Mouse (Mus musculus): Measurements from ENCODE around the gene Cpt1b.

Gene Cpt1b

DNA sequence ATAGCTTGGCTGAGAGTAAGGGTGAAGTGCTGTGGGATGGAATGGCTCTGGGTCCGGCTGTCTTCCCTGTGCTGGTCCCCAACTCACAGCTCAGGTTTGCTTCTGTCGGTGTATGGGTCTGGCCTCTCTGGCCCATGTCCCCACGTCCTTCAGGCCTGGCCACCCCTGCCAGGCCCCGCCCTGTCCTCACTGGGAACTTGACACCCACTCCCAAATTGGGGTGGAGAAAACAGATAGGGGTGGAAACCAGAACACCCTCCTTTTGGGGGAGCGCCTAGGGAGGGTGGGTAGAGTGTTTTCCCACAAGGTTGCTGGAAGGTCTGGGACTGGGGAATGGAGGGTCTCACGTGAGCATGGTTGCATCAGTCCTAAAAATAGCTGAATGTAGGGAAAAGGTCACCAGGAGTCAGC is at the start of gene Cpt1b:
TSS of gene Cpt1b (minus strand) at position 153 of the 411 bp plus-strand sequence.
- no peak for DNase-seq (ENCODE audit: low spot score)

DNA sequence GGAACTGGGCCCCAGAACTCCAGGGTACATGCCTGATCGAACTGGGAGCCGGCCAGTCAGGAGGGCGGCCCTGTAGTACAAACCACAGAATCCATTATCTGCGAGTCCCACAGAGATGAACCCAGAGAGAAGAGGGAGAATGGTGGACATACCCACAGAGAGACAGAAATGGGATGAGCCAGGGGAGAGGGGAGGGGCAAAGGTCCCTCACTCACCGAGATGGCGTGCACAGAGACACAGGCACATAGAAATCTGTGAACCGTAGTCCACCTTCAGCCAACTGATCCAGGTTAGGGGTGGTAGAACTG is 49.6 kb upstream of the Cpt1b start:
- DNase-seq (ENCODE audit: low spot score), result no peak

DNA sequence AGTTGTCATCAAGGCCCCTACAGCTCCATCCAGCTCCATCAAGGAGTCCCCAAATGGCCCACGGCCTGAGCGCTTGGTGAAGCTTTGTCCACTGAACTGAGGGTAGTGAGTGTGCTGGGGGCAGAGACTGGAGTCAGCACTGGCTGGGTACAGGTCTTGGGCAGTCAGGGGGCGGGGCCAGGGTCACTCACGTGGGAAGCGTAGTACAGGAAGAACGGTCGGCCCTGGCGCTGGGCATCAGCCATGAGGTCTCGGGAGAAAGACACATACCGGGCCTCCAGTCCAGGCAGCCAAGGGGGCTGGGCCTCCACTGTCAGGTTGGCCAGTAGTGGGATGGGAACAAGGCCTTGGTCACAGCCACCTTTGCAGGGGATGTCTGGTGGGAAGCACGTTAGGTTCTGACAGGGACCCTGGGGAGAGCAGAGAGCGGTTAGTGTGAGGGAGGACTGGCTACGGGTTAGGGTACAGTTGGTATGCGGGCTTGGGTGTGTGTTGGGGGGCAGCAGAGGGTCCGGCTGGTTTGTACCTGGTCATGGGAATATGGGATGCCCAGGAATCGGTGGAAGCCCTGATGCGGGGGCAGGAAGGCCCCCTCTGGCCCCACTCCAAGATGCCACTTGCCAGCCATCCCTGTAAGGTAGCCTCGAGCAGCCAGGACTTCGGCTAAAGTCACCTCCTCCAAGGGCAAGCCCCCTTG is 49.1 kb upstream of the Cpt1b start:
- DNase-seq (ENCODE audit: low spot score), result no peak

DNA sequence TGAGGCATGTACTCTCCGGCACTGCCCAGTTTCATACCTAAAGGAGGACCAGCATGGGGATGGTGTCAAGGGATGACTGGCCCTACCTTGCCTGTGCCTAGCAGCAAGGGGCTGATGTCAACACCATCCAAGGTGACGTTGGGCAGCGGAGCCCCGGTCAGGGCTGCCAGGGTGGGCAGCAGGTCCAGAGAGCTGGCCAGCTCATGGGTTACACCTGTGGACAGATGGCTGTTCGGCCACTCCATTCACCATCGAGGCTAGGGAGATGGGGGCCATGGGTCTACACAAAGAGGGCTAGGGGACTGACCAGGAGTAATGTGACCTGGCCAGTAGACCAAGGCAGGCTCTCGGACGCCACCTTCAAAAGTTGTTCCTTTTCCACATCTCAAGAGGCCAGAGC is 48.3 kb upstream of the Cpt1b start:
- DNase-seq (ENCODE audit: low spot score), result no peak

DNA sequence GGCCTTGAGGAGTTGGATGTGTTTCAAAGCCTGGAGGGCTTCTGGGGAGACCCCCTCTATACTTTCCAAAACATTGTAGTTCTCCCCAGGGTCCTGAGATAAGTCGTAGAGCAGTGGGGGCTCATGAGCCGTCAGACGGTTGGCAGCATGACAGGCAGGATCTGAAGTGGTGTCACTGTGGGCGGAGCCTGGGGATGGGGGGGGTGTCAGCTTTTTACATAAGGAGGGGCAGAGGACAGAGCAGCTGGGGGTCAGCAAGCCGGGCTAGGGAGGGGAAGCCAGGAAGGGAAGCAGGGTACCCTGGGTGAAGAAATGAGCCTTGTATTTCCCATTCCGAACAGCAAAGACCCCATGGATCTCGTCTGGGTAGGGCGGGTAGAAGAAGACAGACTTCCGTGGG is 47.7 kb upstream of the Cpt1b start:
- DNase-seq (ENCODE audit: low spot score), result no peak

DNA sequence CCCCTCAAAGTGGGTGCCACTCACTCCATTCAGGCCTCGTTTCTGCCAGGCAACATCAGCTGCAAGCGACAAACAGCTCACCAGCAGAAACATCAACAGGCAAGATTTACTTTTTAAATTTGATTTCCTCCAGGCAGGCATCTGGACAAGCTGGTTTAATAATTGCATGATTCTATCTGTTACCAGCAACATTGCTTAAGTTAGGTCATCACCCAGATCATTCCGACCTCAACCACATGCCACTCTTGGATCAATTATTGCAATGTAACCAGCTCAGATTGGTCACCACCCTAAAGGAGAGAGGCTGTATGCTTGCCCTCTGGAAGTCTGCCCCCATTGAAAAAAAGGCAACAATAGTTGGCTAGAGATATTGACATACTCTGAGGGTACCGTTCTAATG is 45.8 kb upstream of the Cpt1b start:
- DNase-seq (ENCODE audit: low spot score), result no peak

DNA sequence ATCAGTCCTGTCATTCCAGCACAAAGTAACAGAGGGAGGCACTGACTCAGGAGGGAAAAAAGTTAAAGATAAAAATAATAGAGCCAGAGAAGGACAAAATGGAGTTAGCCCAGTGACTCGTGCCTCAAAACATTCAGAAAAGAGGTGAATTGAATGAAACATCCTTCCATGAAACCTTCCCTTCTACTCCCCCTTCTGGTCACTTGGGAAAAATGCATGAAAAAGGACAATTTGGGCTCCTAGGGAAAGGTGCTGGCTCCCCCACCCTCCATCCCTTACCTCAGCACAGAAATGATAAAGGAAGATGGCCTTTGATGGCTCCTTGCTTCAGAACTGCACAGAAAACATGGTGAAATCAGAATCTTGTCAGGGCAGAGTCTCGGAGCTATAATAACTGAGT is 42.9 kb upstream of the Cpt1b start:
- DNase-seq (ENCODE audit: low spot score), result peak; percentile 60

DNA sequence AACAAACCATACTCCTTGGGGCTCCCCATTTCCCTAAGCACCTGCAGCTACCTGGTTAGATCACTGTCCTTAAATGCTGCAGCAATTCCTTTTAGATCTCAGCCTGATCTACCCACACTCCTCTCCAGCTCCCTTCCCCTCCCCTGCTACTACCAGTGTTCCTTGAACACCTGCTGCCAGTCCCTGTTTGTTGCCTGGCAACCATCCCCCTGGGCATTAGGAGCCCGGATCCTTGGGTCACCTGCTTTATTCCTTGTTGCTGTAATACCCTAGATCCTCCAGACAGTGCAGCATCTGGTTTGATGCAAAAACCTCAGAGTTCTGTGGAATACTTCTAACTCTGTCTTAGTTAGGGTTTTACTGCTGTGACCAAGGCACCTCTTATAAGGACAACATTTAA is 39.4 kb upstream of the Cpt1b start:
- no peak for DNase-seq (ENCODE audit: low spot score)

DNA sequence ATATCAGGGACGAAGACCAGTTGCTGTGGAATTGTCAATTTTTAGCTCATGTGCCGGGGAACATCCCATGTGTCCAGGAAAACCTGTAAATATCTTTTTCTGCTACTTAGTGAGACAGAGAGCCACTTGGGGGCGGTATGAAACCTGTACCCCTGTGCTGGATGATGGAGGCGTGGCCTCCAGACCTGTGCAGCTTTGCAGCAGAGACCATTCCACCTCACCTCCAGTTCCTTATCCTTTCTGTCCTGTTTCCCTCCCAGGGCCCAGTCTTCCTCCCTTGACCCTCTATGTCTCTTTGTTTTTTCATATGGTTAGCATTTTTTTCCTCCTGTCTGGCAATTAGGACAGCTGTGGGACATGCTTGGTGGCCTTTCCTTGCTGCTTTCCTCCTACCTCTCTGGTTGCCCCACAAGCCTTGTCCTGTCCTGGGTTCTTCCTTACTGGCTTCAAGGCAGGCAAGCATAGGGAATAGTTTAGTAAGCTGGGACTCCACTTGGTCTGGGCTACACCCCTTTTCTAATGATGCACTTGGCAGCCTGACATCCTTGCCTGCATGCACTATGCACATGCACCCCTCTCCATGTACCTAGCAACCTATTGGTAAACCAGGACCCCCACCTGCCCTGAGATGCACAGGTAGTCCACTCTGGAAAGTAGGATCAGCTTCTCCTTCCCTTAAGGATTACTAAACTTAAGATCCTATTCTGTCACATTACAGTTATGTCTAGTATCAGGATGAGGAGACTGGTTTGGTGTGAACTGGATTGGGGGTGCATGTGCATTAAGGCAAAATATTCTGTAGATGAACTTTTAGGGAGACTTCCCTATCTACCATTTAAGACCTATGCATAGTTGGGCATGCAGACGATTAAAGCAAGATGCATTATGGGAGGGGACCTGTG is 37.9 kb upstream of the Cpt1b start:
- DNase-seq (ENCODE audit: low spot score), result no peak

DNA sequence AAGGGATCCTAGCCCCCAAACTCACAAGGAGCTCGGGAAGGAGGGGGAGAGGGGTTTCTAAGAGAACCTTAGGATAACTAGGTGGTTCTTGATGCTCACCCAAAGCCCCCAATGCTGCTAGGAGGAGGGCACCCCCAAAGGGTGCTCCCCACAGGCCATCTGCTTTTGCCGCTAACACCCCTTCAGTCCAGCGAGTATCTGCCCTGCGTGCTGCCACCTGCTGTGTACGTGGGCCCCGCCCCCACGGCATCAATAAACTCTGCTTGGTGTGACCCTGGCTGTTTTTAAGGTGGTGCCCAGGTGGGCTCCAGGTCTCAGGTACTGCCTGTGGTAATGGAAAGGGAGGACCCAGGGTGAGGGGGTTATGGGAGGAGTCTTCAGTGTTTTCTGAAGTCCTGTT is 36.5 kb upstream of the Cpt1b start:
- DNase-seq (ENCODE audit: low spot score), result no peak

DNA sequence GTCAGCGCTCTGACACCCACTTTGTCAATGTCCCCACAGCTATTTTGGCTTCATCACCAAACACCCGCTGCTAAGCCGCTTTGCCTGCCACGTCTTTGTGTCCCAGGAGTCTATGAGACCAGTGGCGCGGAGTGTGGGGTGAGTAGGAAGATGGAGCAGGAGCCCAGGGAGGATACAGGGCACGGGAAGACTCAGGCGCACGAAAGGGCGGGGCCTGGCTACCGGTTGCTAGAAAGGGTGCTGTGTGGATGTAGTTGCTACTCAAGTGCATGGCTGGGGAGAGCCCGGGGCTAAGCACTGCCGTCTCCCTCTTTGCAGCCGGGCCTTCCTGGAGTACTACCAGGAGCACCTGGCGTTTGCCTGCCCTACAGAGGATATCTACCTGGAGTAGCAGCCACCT is 35.7 kb upstream of the Cpt1b start:
- DNase-seq (ENCODE audit: low spot score), result no peak

DNA sequence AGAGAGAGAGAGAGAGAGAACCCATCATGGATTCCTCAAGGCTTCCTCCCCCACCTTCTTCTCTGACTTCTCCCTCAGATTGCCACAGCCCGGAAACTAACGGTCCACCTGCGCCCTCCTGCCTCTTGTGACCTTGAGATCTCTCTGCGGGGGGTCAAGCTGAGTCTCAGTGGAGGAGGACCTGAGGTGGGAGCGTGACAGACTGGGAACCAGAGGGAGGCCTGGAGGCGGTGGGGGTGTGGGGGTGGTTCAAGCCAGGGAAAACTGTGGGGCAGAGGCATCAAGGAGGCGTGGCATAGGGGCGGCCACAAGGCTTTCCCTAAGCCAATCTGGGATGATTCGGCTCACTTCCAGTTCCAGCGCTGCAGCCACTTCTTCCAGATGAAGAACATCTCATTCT is 34.6 kb upstream of the Cpt1b start:
- DNase-seq (ENCODE audit: low spot score), result no peak

DNA sequence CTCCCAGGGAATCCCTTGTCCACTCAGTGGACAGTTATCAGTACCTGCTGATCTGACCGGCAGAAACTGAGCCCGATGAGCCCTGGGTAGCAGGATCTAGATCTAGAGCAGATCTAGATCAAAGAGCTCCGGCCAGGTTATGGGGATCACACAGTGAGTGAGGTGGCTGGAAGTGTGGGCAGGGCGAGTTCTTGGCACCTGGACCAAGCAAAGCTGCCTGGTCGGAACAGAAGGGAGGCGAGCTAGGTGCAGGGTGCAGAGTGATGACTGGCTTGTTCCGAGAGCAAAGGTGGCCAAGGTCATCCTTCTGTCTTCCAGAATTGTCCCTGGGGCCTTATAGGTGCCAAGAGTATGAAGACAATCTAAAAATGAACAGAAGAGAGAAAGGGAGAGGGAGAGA is 34.2 kb upstream of the Cpt1b start:
- DNase-seq (ENCODE audit: low spot score), result no peak

DNA sequence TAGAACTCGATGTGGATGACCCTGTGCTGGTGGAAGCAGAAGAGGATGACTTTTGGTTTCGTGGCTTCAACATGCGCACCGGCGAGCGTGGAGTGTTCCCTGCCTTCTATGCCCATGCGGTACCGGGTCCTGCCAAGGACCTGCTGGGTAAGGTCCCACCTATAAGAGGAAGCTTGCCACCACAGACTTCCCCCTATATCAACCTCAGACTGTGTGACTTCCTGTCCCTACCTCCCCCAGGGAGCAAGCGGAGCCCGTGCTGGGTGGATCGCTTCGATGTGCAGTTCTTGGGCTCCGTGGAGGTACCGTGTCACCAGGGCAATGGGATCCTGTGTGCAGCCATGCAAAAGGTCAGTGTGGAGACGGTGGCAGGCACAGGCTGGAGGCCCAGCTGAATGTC is 33.3 kb upstream of the Cpt1b start:
- no peak for DNase-seq (ENCODE audit: low spot score)

DNA sequence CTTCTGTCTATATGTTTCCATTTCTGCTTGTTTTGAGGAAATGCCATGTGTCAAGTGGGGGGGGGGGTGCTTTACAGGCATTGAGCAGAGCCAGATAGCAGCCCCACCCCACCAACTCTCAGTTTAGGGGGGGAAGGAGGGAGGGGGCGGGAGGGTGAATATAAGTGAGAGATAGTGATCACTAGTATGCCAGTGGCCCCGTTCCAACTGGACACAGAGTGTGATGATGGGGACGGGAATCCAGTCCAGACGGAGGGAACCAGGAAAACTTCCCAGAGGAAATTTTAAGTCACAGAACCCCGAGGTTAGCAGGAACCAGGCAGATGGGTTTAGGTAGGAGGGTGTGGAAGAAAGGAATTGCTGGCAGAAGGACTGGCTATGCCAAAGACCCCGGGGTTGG is 30.0 kb upstream of the Cpt1b start:
- no peak for DNase-seq (ENCODE audit: low spot score)

DNA sequence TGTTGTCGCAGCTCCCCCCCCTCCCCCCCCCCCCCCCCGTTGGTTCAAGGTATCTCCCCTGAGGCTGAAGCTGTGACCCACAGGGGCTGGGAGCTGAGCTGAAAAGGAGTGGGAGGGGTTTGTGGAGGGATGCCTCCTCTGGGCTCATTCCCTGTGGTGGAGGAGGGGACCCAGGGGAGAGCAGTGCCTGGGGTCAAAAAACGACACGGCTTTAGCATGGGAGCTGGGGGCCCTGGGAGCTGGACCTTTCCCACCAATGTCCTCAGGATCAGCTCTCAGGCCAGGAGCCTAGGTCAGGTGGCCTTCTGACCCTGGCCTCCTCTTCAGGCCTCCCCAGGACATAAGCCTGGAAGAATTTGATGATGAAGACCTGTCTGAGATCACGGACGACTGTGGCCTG is 29.2 kb upstream of the Cpt1b start:
- no peak for DNase-seq (ENCODE audit: low spot score)

DNA sequence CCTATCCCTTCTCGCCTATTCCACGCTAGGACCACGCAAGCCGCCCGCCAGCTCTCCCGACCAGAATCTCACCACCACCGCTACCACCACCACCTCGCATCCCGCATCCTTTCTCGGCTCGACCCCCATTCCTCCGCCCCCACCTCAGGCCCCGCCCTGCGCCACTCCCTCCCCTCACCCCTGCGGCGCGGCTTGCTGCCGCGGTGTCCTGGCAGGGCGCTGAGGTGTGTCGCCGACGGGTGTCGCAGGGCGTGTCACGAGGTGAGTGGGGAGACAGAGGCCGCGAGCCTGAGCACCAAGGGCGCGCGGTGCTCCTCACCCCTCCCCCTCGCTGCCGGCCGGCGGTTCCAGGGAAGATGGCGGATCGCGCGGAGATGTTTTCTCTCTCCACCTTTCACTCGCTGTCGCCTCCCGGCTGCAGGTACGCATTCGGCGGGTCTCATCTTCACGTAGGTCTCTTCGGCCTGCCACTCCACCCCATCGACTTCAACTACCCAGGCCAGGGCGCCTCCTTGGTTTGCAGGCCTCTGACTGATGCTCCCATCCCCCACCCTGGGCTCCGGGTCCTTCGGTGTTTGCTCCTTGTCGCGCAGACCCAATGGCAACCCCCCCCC is 28.3 kb upstream of the Cpt1b start, which contains the start of gene Mapk8ip2:
TSS of gene Mapk8ip2 (plus strand) at position 49 of the 614 bp plus-strand sequence.
- DNase-seq (ENCODE audit: low spot score), result no peak

DNA sequence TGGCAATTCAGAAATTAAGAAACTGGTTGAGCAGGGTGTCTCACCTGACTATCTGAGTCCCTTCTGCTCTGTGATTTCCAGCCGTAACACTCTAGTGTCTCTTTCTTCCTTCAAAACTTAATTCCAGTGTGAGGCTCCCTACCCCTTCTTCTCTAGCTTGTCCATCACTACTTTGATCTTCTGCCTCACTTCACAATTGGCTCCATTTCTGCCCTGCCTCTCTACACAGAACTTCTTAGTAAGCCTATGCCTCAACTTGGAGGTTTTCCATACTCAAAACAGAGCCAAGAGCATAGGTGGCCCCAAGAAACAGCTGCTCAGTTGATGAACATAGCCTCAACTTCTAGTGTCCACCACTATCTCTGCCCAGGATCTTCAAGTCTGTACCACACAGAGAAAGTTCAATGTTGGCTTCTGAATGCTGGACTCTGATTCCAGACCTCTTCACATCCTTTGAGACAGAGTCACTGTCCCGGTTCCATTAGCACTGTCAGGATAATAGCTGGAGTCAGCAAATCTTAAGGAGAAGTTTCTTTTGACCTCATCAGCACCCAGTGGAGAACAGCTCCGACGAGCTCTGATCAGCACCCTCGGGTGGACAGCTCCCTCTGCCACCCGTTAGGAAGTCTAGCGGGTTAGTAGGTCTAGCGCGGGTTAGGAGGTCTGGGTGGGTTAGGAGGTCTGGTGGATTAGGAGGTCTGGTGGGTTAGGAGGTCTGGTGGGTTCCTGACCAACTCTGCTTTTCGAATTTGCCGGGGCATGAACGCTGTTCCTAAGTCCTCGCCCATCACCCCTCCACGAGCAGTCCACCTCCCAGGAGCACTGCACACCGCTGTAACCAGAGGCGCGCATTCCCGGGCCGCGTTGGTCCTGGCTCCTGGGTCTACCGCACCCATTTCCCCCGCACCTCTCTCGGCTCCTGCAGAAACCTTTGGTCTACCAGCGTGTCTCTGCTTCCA is 27.5 kb upstream of the Cpt1b start:
- DNase-seq (ENCODE audit: low spot score), result peak; percentile 44

DNA sequence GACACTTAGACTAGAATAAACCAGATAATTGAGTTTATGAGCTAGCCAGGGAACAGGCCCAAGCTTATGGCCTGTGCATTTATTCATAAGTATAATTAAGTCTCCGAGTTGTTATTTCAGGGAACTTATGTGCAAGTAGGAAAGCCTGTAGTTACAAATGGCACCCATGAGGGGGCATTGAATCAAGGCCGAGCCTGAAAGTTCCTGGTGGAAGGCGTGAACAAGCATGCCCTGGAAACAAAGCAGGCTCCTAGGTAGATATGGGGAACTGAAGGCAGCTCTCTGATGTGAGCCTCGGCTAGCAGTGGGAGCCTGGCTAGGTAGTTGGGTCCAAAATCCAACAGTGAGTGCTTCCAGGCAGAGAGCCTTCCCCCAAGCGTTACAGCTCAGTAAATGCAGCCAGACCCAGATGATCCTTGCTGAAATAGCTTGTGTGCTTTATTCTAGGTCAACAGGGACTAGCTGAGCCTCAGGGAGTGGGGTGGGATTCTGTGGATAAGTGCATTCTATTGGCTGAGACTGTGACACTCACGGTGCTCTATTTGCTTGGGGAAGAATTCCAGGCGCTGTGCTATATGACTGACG is 16.9 kb upstream of the Cpt1b start:
- no peak for DNase-seq (ENCODE audit: low spot score)

DNA sequence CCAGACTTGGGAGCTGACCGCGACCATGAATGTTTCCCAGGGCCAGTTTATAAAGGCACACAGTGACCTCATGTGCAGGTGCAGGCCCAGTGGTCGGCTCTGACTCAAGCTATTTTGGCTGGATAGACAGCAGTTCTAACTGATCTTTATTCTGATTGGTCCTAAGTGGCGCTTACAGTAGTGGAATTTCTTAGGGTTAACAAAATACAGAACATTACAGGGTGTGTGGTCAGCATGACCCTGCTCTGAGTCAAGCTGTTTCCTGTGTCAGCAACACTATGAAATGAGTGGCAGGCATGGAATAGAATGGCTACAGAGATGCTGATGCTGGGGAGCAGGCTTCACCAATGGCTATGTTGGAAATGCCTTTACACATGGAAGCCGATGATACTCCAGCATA is 10.2 kb upstream of the Cpt1b start:
- no peak for DNase-seq (ENCODE audit: low spot score)

DNA sequence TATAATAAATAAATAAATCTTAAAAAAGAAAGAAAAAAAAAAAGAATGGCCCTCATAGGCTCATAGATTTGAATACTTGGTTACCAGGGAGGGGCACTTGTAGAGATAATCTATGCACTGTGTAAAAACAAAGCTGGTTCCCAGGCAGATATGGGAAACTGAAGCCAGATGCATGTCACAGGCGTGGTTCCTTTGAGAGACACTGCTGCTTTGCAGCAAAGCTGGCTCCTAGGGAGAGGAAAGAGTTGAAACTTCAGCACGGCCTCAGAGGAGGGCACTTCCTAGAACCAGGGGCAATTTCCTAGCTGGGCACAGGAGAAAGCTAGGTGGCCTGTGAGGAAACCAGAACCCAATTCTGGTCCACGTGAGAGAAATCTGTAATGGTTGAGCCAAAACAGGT is 8.5 kb upstream of the Cpt1b start:
- DNase-seq (ENCODE audit: low spot score), result no peak

DNA sequence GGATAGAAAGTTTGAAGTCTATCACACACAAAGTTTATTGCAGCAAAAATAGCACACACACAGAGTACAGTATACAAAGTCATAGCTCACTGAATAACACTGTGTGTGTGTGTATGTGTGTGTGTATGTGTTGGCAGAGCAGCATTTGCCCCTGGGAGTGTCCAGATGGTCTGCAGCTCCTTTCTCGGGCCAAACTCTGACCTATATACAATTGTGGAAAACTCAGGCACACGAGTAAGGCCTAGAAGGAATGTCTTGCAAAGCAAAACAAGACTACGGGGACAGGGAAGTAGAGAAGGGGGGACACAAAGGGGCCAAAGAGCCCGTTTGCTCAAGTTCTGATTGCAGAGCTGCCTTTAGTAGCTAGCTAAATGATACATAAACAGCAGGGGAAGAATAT is 7.3 kb upstream of the Cpt1b start:
- peak; percentile 60 for DNase-seq (ENCODE audit: low spot score)
